Mouse (Mus musculus) spleen, postnatal 36 days (tissue): ENCODE data around the gene Plxna2.

Experiments used
- DNase-seq, 2 experiments: peaks; one replicate each; pipeline ENCODE4 v3.0.0; 2022; ENCODE audit warnings: low spot score in 2 of 2, mixed read lengths in 1 of 2

The Plxna2 gene

GRCm38 (mm10) chr1:194764951-194765350 is 146.9 kb downstream of the Plxna2 start:
- no peak for DNase-seq

- no peak for DNase-seq
Observed at GRCm38 (mm10) chr1:194768799-194769198, 150.8 kb downstream of the Plxna2 start.

- DNase-seq, result no peak
Observed at GRCm38 (mm10) chr1:194772053-194772452, 154.0 kb downstream of the Plxna2 start.

- DNase-seq, result no peak
Observed at GRCm38 (mm10) chr1:194773899-194774298, 155.9 kb downstream of the Plxna2 start.

GRCm38 (mm10) chr1:194774350-194774749 is 156.3 kb downstream of the Plxna2 start:
- no peak for DNase-seq

- DNase-seq, result peak; percentile 5 to 31
Observed at GRCm38 (mm10) chr1:194774754-194775153, 156.7 kb downstream of the Plxna2 start.

- peak; percentile 14 to 18 for DNase-seq
Observed at GRCm38 (mm10) chr1:194775656-194776374, 157.8 kb downstream of the Plxna2 start.

GRCm38 (mm10) chr1:194776510-194777244 is 158.7 kb downstream of the Plxna2 start:
- DNase-seq, result no peak

- DNase-seq, result no peak
Observed at GRCm38 (mm10) chr1:194777608-194778007, 159.6 kb downstream of the Plxna2 start.

GRCm38 (mm10) chr1:194780392-194780791 is 162.4 kb downstream of the Plxna2 start:
- no peak for DNase-seq

GRCm38 (mm10) chr1:194780794-194781390 is 162.9 kb downstream of the Plxna2 start:
- DNase-seq, result no peak

- no peak for DNase-seq
Observed at GRCm38 (mm10) chr1:194781556-194781955, 163.5 kb downstream of the Plxna2 start.

GRCm38 (mm10) chr1:194782325-194782724 is 164.3 kb downstream of the Plxna2 start:
- no peak for DNase-seq

GRCm38 (mm10) chr1:194787626-194788025 is 169.6 kb downstream of the Plxna2 start:
- no peak for DNase-seq

GRCm38 (mm10) chr1:194793226-194793924 is 175.4 kb downstream of the Plxna2 start:
- no peak for DNase-seq

GRCm38 (mm10) chr1:194795316-194795715 is 177.3 kb downstream of the Plxna2 start:
- no peak for DNase-seq

- DNase-seq, result no peak
Observed at GRCm38 (mm10) chr1:194797843-194798242, 179.8 kb downstream of the Plxna2 start.

- DNase-seq, result no peak
Observed at GRCm38 (mm10) chr1:194798511-194798910, 180.5 kb downstream of the Plxna2 start.

GRCm38 (mm10) chr1:194808261-194808660 is 190.2 kb downstream of the Plxna2 start:
- no peak for DNase-seq

GRCm38 (mm10) chr1:194808681-194809080 is 190.7 kb downstream of the Plxna2 start:
- DNase-seq, result no peak

GRCm38 (mm10) chr1:194809600-194809999 is 191.6 kb downstream of the Plxna2 start:
- DNase-seq, result no peak

- DNase-seq, result no peak
Observed at GRCm38 (mm10) chr1:194814187-194814586, 196.2 kb downstream of the Plxna2 start.
